Mouse (Mus musculus) C2C12 (cell line): ENCODE measurements around the gene Cdip1.

Experiments
- CEBPB ChIP-seq: IDR thresholded peaks from one replicate; pipeline ENCODE4 v1.6.1; 2011; ENCODE audit warnings: low read depth, mild to moderate bottlenecking, control low read depth, moderate library complexity
- CTCF ChIP-seq: IDR thresholded peaks from one replicate; pipeline ENCODE4 v1.5.1; 2011; ENCODE audit not compliant: control insufficient read depth, insufficient read depth, insufficient read length
- MAX ChIP-seq: IDR thresholded peaks from one replicate; pipeline ENCODE4 v1.6.1; 2011; ENCODE audit warnings: mild to moderate bottlenecking, control low read depth
- MYOD1 ChIP-seq: IDR thresholded peaks from one replicate; pipeline ENCODE4 v1.6.1; 2011; ENCODE audit warnings: low read depth; ENCODE audit not compliant: control insufficient read depth, insufficient read length
- USF1 ChIP-seq: IDR thresholded peaks from one replicate; pipeline ENCODE4 v1.6.1; 2011; ENCODE audit warnings: low read depth, mild to moderate bottlenecking, control low read depth, moderate library complexity

DNA sequence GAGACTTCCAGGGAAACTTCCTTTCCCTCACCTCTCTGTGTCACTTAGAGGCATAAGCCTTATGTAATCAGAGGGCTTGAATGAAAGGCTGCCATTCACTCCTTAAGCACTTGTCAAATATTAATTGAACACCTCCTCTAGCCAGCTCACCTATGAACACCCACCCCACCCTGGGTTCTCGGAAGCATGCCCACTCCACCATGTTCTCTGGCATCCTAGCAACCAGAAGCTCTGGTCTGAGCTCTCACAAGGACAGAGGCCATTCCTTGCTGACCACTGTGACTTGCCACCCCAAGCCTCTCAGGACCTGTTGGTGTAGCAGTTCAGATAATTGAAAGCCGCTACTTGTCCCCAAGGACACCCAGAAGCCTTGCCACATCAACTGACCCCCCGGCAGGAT, 45.1 kb upstream of the Cdip1 start, which contains the start of gene 4930562C15Rik:
- no peak for TF ChIP-seq CTCF
- no peak for TF ChIP-seq CEBPB
- no peak for TF ChIP-seq MYOD1
- TF ChIP-seq MAX = no peak
- no peak for TF ChIP-seq USF1
